Mouse (Mus musculus) neural tube, embryonic 11.5 days (tissue): ENCODE results near the gene Npnt. TPM values are rescaled to one million over a fixed set of nuclear protein-coding genes. Genes with fewer than 3 reads are reported as not detected.

Experiments used
- ATAC-seq: fragments of 200-750 bp; cut with Nextera tagmentation; 2 replicates; pipeline ENCODE4 v1.8.0; 2017; ENCODE audit warnings: moderate number of reproducible peaks, mild to moderate bottlenecking, moderate TSS enrichment, moderate library complexity; ENCODE audit not compliant: insufficient read depth, low FRiP score, low TSS enrichment
- DNase-seq: peaks from one replicate; pipeline ENCODE4 v3.0.0-alpha.2; 2015; ENCODE audit warnings: low spot score
- H3K27ac ChIP-seq: fragments of 300-500 bp; sonication (generic); 2 replicates; pipeline ENCODE4 v1.5.1; 2014; ENCODE audit warnings: low read depth, mild to moderate bottlenecking, low read length
- H3K27me3 ChIP-seq: fragments of 300-500 bp; sonication (generic); 2 replicates; pipeline ENCODE4 v1.6.1; 2014; ENCODE audit warnings: mild to moderate bottlenecking, low read length, mixed read lengths; ENCODE audit not compliant: control insufficient read depth, insufficient read depth
- H3K36me3 ChIP-seq: fragments of 300-500 bp; sonication (generic); 2 replicates; pipeline ENCODE4 v1.6.1; 2014; ENCODE audit warnings: mild to moderate bottlenecking, low read length, moderate library complexity, mixed read lengths; ENCODE audit not compliant: control insufficient read depth, insufficient read depth
- H3K4me1 ChIP-seq: fragments of 300-500 bp; sonication (generic); 2 replicates; pipeline ENCODE4 v1.6.1; 2014; ENCODE audit warnings: low read length, mixed read lengths; ENCODE audit not compliant: control insufficient read depth, insufficient read depth
- H3K4me2 ChIP-seq: fragments of 300-500 bp; sonication (generic); 2 replicates; pipeline ENCODE4 v1.6.1; 2014; ENCODE audit warnings: low read depth, mild to moderate bottlenecking, moderate library complexity
- H3K4me3 ChIP-seq: fragments of 300-500 bp; sonication (generic); 2 replicates; pipeline ENCODE4 v1.5.1; 2014; ENCODE audit warnings: low read depth, low read length
- H3K9ac ChIP-seq: fragments of 300-500 bp; sonication (generic); 2 replicates; pipeline ENCODE4 v1.6.1; 2014; ENCODE audit warnings: mild to moderate bottlenecking, low read length
- H3K9me3 ChIP-seq: fragments of 300-500 bp; sonication (generic); 2 replicates; pipeline ENCODE4 v1.6.1; 2016; ENCODE audit warnings: low read length; ENCODE audit not compliant: control insufficient read depth
- WGBS: fragments of 180-500 bp; shearing (Covaris S2); extraction: QIAGEN DNeasy Blood & Tissue Kit; methylation state at CpG from one replicate; pipeline ENCODE4 v1.1.7; 2014; 5-methylcytosine and 5-hydroxymethylcytosine counted together
- polyA plus RNA-seq: library from polyadenylated mRNA; unstranded; fragments of >200 nt; fragmentation: Nextera tagmentation; extraction: Ambion mirVana; gene quantifications from 2 replicates; pipeline ENCODE4 v1.2.1, GENCODE M21; 2014

Gene Npnt
- polyA plus RNA-seq, 1 experiment from 2014 or later = 8.6 TPM

GRCm38 (mm10) chr3:132850431-132850830 is 99.7 kb downstream of the Npnt start:
- no peak overlapping the region for H3K27ac ChIP-seq
- H3K9me3 ChIP-seq = no peaks in the 10 kb centered on the region
- H3K27me3 ChIP-seq = no peaks in the 10 kb centered on the region
- H3K9ac ChIP-seq = no peak overlapping the region
- no peaks in the 10 kb centered on the region for H3K4me1 ChIP-seq
- H3K4me3 ChIP-seq = no peak overlapping the region
- 83% methylated on average over 2 of the region's 2 CpGs for WGBS
- H3K36me3 ChIP-seq = no peaks in the 10 kb centered on the region
- ATAC-seq (no peak), DNase-seq (no peak)
- no peak overlapping the region for H3K4me2 ChIP-seq

DNA sequence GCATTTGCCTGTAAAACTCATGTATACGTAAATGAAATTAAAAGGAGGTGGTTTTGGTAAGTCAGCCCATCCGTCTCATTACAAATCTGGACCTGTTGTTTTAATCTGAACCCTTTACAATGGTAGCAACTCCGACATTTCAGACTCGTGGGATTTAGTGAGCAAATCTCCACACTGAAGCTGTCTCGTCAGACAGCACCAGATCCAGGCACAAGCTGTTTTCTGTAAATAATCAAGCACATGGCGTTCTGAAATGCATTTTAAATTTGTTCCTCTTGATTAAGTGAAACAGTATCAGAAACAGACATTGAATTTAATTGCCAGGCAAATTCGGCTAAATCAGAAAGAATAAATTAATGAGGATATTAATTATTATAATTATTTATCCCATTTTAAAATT is 100.4 kb downstream of the Npnt start:
- Histone ChIP-seq H3K4me3 (no peak overlapping the region), H3K4me2 (no peak overlapping the region), H3K27me3 (no peaks in the 10 kb centered on the region), H3K9ac (no peak overlapping the region), H3K36me3 (no peaks in the 10 kb centered on the region), H3K9me3 (no peaks in the 10 kb centered on the region), H3K4me1 (no peaks in the 10 kb centered on the region), H3K27ac (no peak overlapping the region)
- 89% methylated on average over 7 of the region's 7 CpGs for WGBS
- no peak for DNase-seq
- no peak for ATAC-seq

- Histone ChIP-seq H3K27ac (no peak overlapping the region), H3K4me3 (no peak overlapping the region), H3K36me3 (no peaks in the 10 kb centered on the region), H3K4me1 (no peaks in the 10 kb centered on the region), H3K4me2 (no peak overlapping the region), H3K27me3 (no peaks in the 10 kb centered on the region), H3K9ac (no peak overlapping the region), H3K9me3 (no peaks in the 10 kb centered on the region)
- DNase-seq = no peak
- no peak for ATAC-seq
- WGBS = 95% methylated on average over 6 of the region's 6 CpGs
Observed at GRCm38 (mm10) chr3:132842676-132843075, 107.4 kb downstream of the Npnt start.

DNA sequence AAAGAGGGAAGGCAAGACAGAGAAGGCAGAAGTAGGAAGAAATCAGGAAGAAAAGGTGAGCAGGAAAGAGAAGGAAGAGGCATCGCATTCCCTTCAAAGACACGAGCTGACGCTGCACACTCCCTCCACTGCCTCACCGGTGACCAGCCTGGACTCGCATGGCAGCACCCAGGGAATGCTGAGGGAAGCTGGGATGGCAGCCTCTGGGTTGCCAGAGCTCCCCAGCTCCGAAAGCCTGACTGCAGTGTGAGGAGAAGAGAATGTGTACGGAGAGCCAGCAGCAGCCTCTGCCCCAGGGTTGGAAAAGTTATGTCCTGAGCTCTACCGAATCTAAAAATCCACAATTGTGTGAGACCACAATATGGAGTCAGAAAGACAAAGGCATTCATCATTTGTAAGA is 110.6 kb downstream of the Npnt start:
- no peak overlapping the region for H3K4me3 ChIP-seq
- no peak for DNase-seq
- H3K4me1 ChIP-seq = no peaks in the 10 kb centered on the region
- H3K4me2 ChIP-seq = no peak overlapping the region
- ATAC-seq = no peak
- H3K36me3 ChIP-seq = no peaks in the 10 kb centered on the region
- no peak overlapping the region for H3K9ac ChIP-seq
- H3K9me3 ChIP-seq = no peaks in the 10 kb centered on the region
- 92% methylated on average over 8 of the region's 8 CpGs for whole genome bisulfite sequencing
- H3K27me3 ChIP-seq = no peaks in the 10 kb centered on the region
- H3K27ac ChIP-seq = no peak overlapping the region

DNA sequence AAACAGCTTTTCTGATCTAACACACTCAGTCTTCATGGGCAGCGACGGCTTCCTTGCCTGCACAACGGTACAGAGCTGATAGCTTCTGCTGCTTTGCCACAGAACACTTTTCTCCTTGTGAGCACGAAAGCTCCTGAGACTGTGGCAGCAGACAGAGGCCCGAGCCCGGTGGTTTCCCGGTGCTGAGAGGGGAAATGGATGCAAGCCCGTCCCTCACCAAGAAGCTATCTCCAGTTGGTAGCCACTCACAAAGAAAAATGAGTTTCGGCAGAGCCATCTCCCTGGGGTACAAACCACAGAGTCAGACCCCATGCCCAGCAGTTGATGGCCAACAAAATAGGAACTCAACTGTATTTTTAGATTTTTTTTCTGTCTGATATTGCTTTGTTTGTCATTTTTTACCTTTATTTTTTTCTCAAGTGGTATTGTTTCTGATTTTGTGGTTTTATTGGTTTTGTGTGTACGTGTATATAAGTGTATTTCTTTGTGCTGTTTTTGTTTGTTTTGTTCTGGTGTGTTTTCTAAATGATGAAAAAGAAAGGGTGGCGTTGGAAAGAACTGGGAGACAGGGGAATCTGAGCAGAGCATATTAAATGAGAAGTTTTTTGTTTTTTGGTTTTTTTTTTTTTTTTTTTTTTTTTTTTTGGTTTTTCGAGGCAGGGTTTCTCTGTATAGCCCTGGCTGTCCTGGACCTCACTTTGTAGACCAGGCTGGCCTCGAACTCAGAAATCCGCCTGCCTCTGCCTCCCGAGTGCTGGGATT is 111.3 kb downstream of the Npnt start:
- Histone ChIP-seq H3K27me3 (no peaks in the 10 kb centered on the region), H3K36me3 (no peaks in the 10 kb centered on the region), H3K4me1 (no peaks in the 10 kb centered on the region), H3K27ac (no peak overlapping the region), H3K4me3 (no peak overlapping the region), H3K4me2 (no peak overlapping the region), H3K9me3 (no peaks in the 10 kb centered on the region), H3K9ac (no peak overlapping the region)
- 90% methylated on average over 15 of the region's 15 CpGs for WGBS
- ATAC-seq (no peak), DNase-seq (no peak)

DNA sequence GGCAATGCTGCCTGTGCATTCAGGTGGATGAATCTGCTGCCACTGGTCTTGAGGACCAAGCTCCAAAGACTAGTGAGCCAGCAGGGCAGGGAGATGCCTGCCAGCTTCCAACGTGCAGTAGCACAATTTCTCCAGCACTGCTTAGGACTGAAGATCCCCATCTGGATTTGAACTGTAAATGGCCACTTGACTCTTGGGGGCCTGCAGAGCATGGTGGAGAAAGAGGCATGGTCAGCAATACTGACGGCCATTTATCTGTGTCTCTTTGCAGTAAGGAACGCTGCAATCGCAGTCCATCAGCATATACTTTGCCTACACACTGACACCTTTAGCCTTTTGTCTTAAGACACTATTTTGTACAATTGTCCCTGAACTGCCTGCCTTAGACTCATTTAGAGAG is 113.0 kb downstream of the Npnt start:
- Histone ChIP-seq H3K4me2 (no peak overlapping the region), H3K27ac (no peak overlapping the region), H3K9me3 (no peaks in the 10 kb centered on the region), H3K4me3 (no peak overlapping the region), H3K36me3 (no peaks in the 10 kb centered on the region), H3K4me1 (no peaks in the 10 kb centered on the region), H3K9ac (no peak overlapping the region), H3K27me3 (no peaks in the 10 kb centered on the region)
- 92% methylated on average over 4 of the region's 4 CpGs for WGBS
- DNase-seq = no peak
- no peak for ATAC-seq

GRCm38 (mm10) chr3:132835118-132835794 is 114.8 kb downstream of the Npnt start:
- Histone ChIP-seq H3K36me3 (no peaks in the 10 kb centered on the region), H3K4me3 (no peak overlapping the region), H3K4me2 (no peak overlapping the region), H3K27me3 (no peaks in the 10 kb centered on the region), H3K27ac (no peak overlapping the region), H3K9ac (no peak overlapping the region), H3K9me3 (no peaks in the 10 kb centered on the region), H3K4me1 (no peaks in the 10 kb centered on the region)
- 84% methylated on average over 6 of the region's 6 CpGs for WGBS
- DNase-seq (no peak), ATAC-seq (no peak)
